Mouse (Mus musculus): ENCODE data around the gene Cenpa. TPM values are rescaled to one million over a fixed set of nuclear protein-coding genes. Genes with fewer than 3 reads are reported as not detected.
A peak's percentile ranks its signal among the peaks of the same experiment; 100 is the strongest.

Gene Cenpa
- polyA plus RNA-seq, 1 experiment from 2014 or later = 439 TPM

GRCm38 (mm10) chr5:30701866-30702265, 35.3 kb downstream of the Cenpa start:
- Histone ChIP-seq H3K9me3 (no peaks in the 10 kb centered on the region), H3K27me3 (ENCODE audit: poor library complexity, severe bottlenecking) (peaks cover 27% of the 10 kb centered on the region), H3K36me3 (replicated peaks) (no peaks in the 10 kb centered on the region), H3K27ac (peak overlapping the region; percentile 71), H3K4me1 (peaks cover 10% of the 10 kb centered on the region), H3K4me3 (no peak overlapping the region)
- no peak for DNase-seq (ENCODE audit: extremely low spot score, low spot score)
- WGBS = 85% methylated on average over 3 of the region's 3 CpGs

DNA sequence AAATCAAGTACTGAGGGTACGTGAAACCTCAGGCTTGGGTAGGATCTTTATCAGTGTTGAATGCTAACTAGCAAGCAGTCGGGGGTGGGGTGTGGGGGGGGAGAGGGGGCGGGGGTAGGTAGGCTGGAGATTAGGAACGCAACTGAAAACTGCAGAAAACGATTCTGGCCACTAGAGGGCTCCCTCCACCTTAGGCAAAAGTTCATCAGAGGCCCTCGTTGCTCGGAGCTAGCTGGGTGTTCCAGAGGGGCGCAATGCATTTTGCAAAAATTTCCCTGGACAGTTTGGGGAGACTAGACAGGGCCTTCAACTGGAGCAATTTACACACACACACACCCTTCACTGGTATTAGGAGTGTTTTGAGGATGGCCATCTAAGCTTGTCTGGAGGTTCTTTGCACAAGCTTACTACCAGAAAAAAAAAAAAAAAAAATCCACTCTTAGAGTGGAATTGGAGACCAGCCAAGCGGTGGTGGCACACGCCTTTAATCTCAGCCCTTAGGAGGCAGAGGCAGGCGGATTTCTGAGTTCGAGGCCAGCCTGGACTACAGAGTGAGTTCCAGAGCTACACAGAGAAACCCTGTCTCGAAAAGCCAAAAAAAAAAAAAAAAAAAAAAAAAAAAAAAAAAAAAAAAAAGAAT, 43.3 kb downstream of the Cenpa start:
- H3K4me1 ChIP-seq = peaks cover 67% of the 10 kb centered on the region
- H3K4me3 ChIP-seq = peak overlapping the region; percentile 2; the same call in 1 of the 2 replicates
- H3K27ac ChIP-seq = no peak overlapping the region
- peaks cover 1% of the 10 kb centered on the region; the same call in 1 of the 2 replicates for H3K36me3 ChIP-seq (replicated peaks)
- 15% methylated on average over 13 of the region's 13 CpGs for WGBS
- H3K9me3 ChIP-seq = no peaks in the 10 kb centered on the region
- DNase-seq (ENCODE audit: extremely low spot score, low spot score) = peak; percentile 85
- peaks cover 86% of the 10 kb centered on the region for H3K27me3 ChIP-seq (ENCODE audit: poor library complexity, severe bottlenecking)

- no peaks in the 10 kb centered on the region for H3K9me3 ChIP-seq
- peaks cover 87% of the 10 kb centered on the region for H3K27me3 ChIP-seq (ENCODE audit: poor library complexity, severe bottlenecking)
- peak overlapping the region; percentile 92; the same call in 1 of the 2 replicates for H3K27ac ChIP-seq
- DNase-seq (ENCODE audit: extremely low spot score, low spot score) = no peak
- peak overlapping the region; percentile 75 for H3K4me3 ChIP-seq
- WGBS = 28% methylated on average over 8 of the region's 8 CpGs
- H3K4me1 ChIP-seq = peaks cover 72% of the 10 kb centered on the region
- H3K36me3 ChIP-seq (replicated peaks) = peaks cover 7% of the 10 kb centered on the region
These were observed 43.9 kb downstream of the Cenpa start for GRCm38 (mm10) chr5:30710486-30710885.

GRCm38 (mm10) chr5:30711147-30712001, 44.8 kb downstream of the Cenpa start, which contains the start of gene Dpysl5:
Dpysl5 (plus strand) TSS chr5:30711564.
- WGBS = under 1% methylated on average over 71 of the region's 71 CpGs
- peaks cover 72% of the 10 kb centered on the region for H3K4me1 ChIP-seq
- no peaks in the 10 kb centered on the region for H3K9me3 ChIP-seq
- peak; percentile 94 for DNase-seq (ENCODE audit: extremely low spot score, low spot score)
- peaks cover 16% of the 10 kb centered on the region for H3K36me3 ChIP-seq (replicated peaks)
- H3K4me3 ChIP-seq = peak within 1 kb of the TSS; percentile 75
- H3K27ac ChIP-seq = peak within 1 kb of the TSS; percentile 92
- H3K27me3 ChIP-seq (ENCODE audit: poor library complexity, severe bottlenecking) = peaks cover 78% of the 10 kb centered on the region

- Histone ChIP-seq H3K4me3 (peak overlapping the region; percentile 75), H3K27me3 (ENCODE audit: poor library complexity, severe bottlenecking) (peaks cover 72% of the 10 kb centered on the region), H3K36me3 (replicated peaks) (peaks cover 21% of the 10 kb centered on the region), H3K27ac (peak overlapping the region; percentile 92), H3K9me3 (no peaks in the 10 kb centered on the region), H3K4me1 (peaks cover 71% of the 10 kb centered on the region)
- no peak for DNase-seq (ENCODE audit: extremely low spot score, low spot score)
- under 1% methylated on average over 14 of the region's 14 CpGs for WGBS
These were observed 45.4 kb downstream of the Cenpa start for GRCm38 (mm10) chr5:30712002-30712390.

- peaks cover 21% of the 10 kb centered on the region for H3K36me3 ChIP-seq (replicated peaks)
- under 1% methylated on average over 43 of the region's 43 CpGs for WGBS
- DNase-seq (ENCODE audit: extremely low spot score, low spot score) = peak; percentile 69
- H3K27ac ChIP-seq = peak overlapping the region; percentile 92
- H3K4me1 ChIP-seq = peaks cover 70% of the 10 kb centered on the region
- no peaks in the 10 kb centered on the region for H3K9me3 ChIP-seq
- H3K27me3 ChIP-seq (ENCODE audit: poor library complexity, severe bottlenecking) = peaks cover 68% of the 10 kb centered on the region
- H3K4me3 ChIP-seq = peak overlapping the region; percentile 75
These were observed 46.1 kb downstream of the Cenpa start for GRCm38 (mm10) chr5:30712441-30713298.

DNA sequence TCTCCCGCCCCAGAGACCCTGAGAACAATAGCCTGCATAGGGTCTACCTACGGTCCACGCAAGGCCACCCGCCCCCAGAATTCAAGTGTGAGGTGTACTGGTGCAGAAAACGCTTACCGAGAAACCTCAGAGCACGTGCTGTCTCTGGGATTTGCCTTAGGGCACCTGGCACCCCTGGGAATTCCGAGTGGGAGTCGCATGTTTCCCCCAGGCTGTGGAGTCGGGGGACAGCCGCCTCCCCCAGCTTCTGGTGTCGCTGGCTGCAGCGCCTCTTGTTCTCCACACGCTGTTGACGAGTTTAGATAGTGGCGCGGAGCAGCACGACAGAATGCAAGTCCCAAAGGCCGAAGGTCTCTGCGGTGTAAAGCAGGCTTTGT, 46.7 kb downstream of the Cenpa start:
- H3K27ac ChIP-seq = peak overlapping the region; percentile 92
- under 1% methylated on average over 20 of the region's 20 CpGs for WGBS
- H3K9me3 ChIP-seq = no peaks in the 10 kb centered on the region
- H3K4me1 ChIP-seq = peaks cover 70% of the 10 kb centered on the region
- peak; percentile 54 for DNase-seq (ENCODE audit: extremely low spot score, low spot score)
- H3K4me3 ChIP-seq = peak overlapping the region; percentile 75
- peaks cover 63% of the 10 kb centered on the region for H3K27me3 ChIP-seq (ENCODE audit: poor library complexity, severe bottlenecking)
- peaks cover 21% of the 10 kb centered on the region for H3K36me3 ChIP-seq (replicated peaks)

GRCm38 (mm10) chr5:30713691-30714090, 47.1 kb downstream of the Cenpa start:
- H3K27ac ChIP-seq = peak overlapping the region; percentile 92
- H3K9me3 ChIP-seq = no peaks in the 10 kb centered on the region
- peaks cover 70% of the 10 kb centered on the region for H3K4me1 ChIP-seq
- peak overlapping the region; percentile 75 for H3K4me3 ChIP-seq
- no peak for DNase-seq (ENCODE audit: extremely low spot score, low spot score)
- H3K27me3 ChIP-seq (ENCODE audit: poor library complexity, severe bottlenecking) = peaks cover 59% of the 10 kb centered on the region
- peaks cover 21% of the 10 kb centered on the region for H3K36me3 ChIP-seq (replicated peaks)
- 20% methylated on average over 11 of the region's 11 CpGs for WGBS

- Histone ChIP-seq H3K36me3 (replicated peaks) (peaks cover 44% of the 10 kb centered on the region), H3K4me1 (peaks cover 58% of the 10 kb centered on the region), H3K4me3 (no peak overlapping the region), H3K27ac (no peak overlapping the region), H3K27me3 (ENCODE audit: poor library complexity, severe bottlenecking) (peaks cover 40% of the 10 kb centered on the region), H3K9me3 (no peaks in the 10 kb centered on the region)
- WGBS = 92% methylated on average over 2 of the region's 2 CpGs
- DNase-seq (ENCODE audit: extremely low spot score, low spot score) = no peak
These were observed 49.7 kb downstream of the Cenpa start for GRCm38 (mm10) chr5:30716311-30716710.

DNA sequence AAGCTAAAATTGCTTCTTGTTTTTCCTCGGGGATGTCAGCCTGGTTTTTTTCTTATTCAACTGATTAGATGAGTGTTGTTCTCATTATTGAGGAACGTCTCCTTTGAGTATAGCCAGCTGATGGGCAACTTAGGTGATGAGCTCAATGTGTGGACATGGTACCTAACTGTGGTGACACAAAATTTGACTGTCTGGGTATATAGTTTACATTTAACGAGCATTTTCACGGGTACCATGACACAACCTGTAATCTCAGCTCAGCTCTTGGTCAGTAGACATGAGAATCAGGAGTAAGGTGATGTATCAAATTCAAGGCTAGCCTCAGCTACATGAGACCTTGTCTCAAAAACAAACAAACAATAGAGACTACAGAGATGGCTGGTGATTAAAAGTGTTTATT, 50.9 kb downstream of the Cenpa start:
- Histone ChIP-seq H3K27ac (peak overlapping the region; percentile 82; the same call in 1 of the 2 replicates), H3K9me3 (no peaks in the 10 kb centered on the region), H3K4me3 (no peak overlapping the region), H3K36me3 (replicated peaks) (peaks cover 56% of the 10 kb centered on the region), H3K4me1 (peaks cover 46% of the 10 kb centered on the region), H3K27me3 (ENCODE audit: poor library complexity, severe bottlenecking) (peaks cover 28% of the 10 kb centered on the region)
- DNase-seq (ENCODE audit: extremely low spot score, low spot score) = no peak
- 92% methylated on average over 4 of the region's 4 CpGs for WGBS

GRCm38 (mm10) chr5:30717991-30718703, 51.6 kb downstream of the Cenpa start:
- peak; percentile 45 for DNase-seq (ENCODE audit: extremely low spot score, low spot score)
- H3K27ac ChIP-seq = peak overlapping the region; percentile 82
- WGBS = 52% methylated on average over 10 of the region's 10 CpGs
- peaks cover 21% of the 10 kb centered on the region for H3K27me3 ChIP-seq (ENCODE audit: poor library complexity, severe bottlenecking)
- H3K4me1 ChIP-seq = peaks cover 40% of the 10 kb centered on the region
- H3K4me3 ChIP-seq = peak overlapping the region; percentile 22; the same call in 1 of the 2 replicates
- no peaks in the 10 kb centered on the region for H3K9me3 ChIP-seq
- peaks cover 62% of the 10 kb centered on the region for H3K36me3 ChIP-seq (replicated peaks)

DNA sequence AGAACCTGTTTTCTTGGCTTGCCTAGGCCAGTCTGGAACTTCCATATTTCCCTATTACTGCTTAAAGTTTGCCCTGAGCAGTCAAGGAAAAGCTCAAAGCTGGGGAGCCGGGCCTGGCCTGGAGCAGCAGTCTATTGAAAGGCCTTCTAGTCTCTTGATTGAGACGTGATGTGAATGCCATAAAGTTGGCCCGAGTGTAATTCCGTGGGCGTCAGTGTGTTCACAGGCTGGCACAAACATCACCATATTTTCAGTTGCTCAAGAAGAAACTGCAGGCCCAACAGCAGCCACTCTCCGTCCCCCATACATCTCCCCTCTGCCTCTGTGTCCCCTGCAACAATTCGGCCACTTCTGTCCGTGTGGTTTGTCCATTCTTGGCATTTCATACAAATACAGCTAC, 55.4 kb downstream of the Cenpa start:
- no peak overlapping the region for H3K27ac ChIP-seq
- H3K9me3 ChIP-seq = no peaks in the 10 kb centered on the region
- DNase-seq (ENCODE audit: extremely low spot score, low spot score) = no peak
- no peak overlapping the region for H3K4me3 ChIP-seq
- H3K4me1 ChIP-seq = peaks cover 22% of the 10 kb centered on the region
- 93% methylated on average over 8 of the region's 8 CpGs for WGBS
- peaks cover 78% of the 10 kb centered on the region for H3K36me3 ChIP-seq (replicated peaks)
- no peaks in the 10 kb centered on the region for H3K27me3 ChIP-seq (ENCODE audit: poor library complexity, severe bottlenecking)

Data from forebrain, embryonic 10.5 days (tissue).